Mouse (Mus musculus) liver, postnatal 0 days (tissue): ENCODE measurements at regions not wholly inside any gene's neighbourhood (a gene's known extent, or its start where the extent isn't known, plus 50 kb on each side); places are given as distances from the start of the nearest gene placed in this dataset.

Experiments used
- CTCF ChIP-seq: sonication (generic); IDR thresholded peaks from 2 replicates; pipeline ENCODE4 v1.5.1; 2016; ENCODE audit warnings: antibody characterized with exemption, low read depth
- EP300 ChIP-seq: IDR thresholded peaks from 2 replicates; pipeline ENCODE4 v1.6.1; 2016; ENCODE audit warnings: antibody characterized with exemption, low read depth, mild to moderate bottlenecking

- TF ChIP-seq CTCF (no peak), EP300 (no peak)
These were observed 71.1 kb upstream of the Far2 start for GRCm38 (mm10) chr6:147975917-147976316.
